Mouse (Mus musculus): ENCODE data around the gene Gsg1l2. TPM values are rescaled to one million over a fixed set of nuclear protein-coding genes. Genes with fewer than 3 reads are reported as not detected.

Gsg1l2 gene
- polyA plus RNA-seq, 1 experiment from 2014 or later = not detected

GRCm38 (mm10) chr11:67829530-67829929, 55.1 kb downstream of the Gsg1l2 start:
- no peak overlapping the region for H3K4me2 ChIP-seq (ENCODE audit: low read depth, low read length)
- no peak overlapping the region for H3K9ac ChIP-seq (ENCODE audit: low read depth, low read length)
- DNase-seq (ENCODE audit: low spot score) (no peak), ATAC-seq (ENCODE audit: low read depth) (no peak)
- H3K36me3 ChIP-seq (ENCODE audit: control insufficient read depth, insufficient read depth, low read length) = no peaks in the 10 kb centered on the region
- WGBS = 67% methylated on average over 6 of the region's 6 CpGs
- H3K4me3 ChIP-seq (ENCODE audit: low read depth, low read length) = no peak overlapping the region
- 0 out of 2 replicates have a peak, but pooled peaks cover 4% of the 10 kb centered on the region for H3K4me1 ChIP-seq (ENCODE audit: control insufficient read depth, insufficient read depth, low read length)
- H3K27me3 ChIP-seq (replicated peaks; ENCODE audit: control insufficient read depth, insufficient read depth, low read length) = no peaks in the 10 kb centered on the region
- H3K27ac ChIP-seq (replicated peaks; ENCODE audit: low read depth, low read length) = no peak overlapping the region
- no peaks in the 10 kb centered on the region for H3K9me3 ChIP-seq (ENCODE audit: control insufficient read depth, low read length)

GRCm38 (mm10) chr11:67831820-67832219, 57.4 kb downstream of the Gsg1l2 start:
- Histone ChIP-seq H3K4me2 (ENCODE audit: low read depth, low read length) (no peak overlapping the region), H3K27ac (replicated peaks; ENCODE audit: low read depth, low read length) (no peak overlapping the region), H3K4me1 (ENCODE audit: control insufficient read depth, insufficient read depth, low read length) (0 out of 2 replicates have a peak, but pooled peaks cover 4% of the 10 kb centered on the region), H3K4me3 (ENCODE audit: low read depth, low read length) (no peak overlapping the region), H3K36me3 (ENCODE audit: control insufficient read depth, insufficient read depth, low read length) (no peaks in the 10 kb centered on the region), H3K27me3 (replicated peaks; ENCODE audit: control insufficient read depth, insufficient read depth, low read length) (no peaks in the 10 kb centered on the region), H3K9me3 (ENCODE audit: control insufficient read depth, low read length) (no peaks in the 10 kb centered on the region), H3K9ac (ENCODE audit: low read depth, low read length) (no peak overlapping the region)
- DNase-seq (ENCODE audit: low spot score) = no peak
- WGBS = 77% methylated on average over 5 of the region's 5 CpGs
- no peak for ATAC-seq (ENCODE audit: low read depth)

- ATAC-seq (ENCODE audit: low read depth) = no peak
Measured at GRCm38 (mm10) chr11:67835408-67836078, 61.1 kb downstream of the Gsg1l2 start.

More at GRCm38 (mm10) chr11:67835408-67836078, 61.1 kb downstream of the Gsg1l2 start:
- H3K27ac ChIP-seq (replicated peaks; ENCODE audit: low read depth, low read length) = no peak overlapping the region
- no peaks in the 10 kb centered on the region for H3K4me1 ChIP-seq (ENCODE audit: control insufficient read depth, insufficient read depth, low read length)
- no peaks in the 10 kb centered on the region for H3K9me3 ChIP-seq (ENCODE audit: control insufficient read depth, low read length)
- no peaks in the 10 kb centered on the region for H3K36me3 ChIP-seq (ENCODE audit: control insufficient read depth, insufficient read depth, low read length)
- no peak overlapping the region for H3K9ac ChIP-seq (ENCODE audit: low read depth, low read length)
- H3K4me3 ChIP-seq (ENCODE audit: low read depth, low read length) = no peak overlapping the region
- 90% methylated on average over 10 of the region's 10 CpGs for WGBS
- H3K4me2 ChIP-seq (ENCODE audit: low read depth, low read length) = no peak overlapping the region
- H3K27me3 ChIP-seq (replicated peaks; ENCODE audit: control insufficient read depth, insufficient read depth, low read length) = no peaks in the 10 kb centered on the region
- DNase-seq (ENCODE audit: low spot score) = no peak

Other genes starting within 250 kb of the Gsg1l2 start
- not detected in 2 replicates for gene Rcvrn, start 79.3 kb upstream of the Gsg1l2 start, polyA plus RNA-seq (2014; fragmentation: Nextera tagmentation; extraction: Ambion mirVana)
- not detected in 2 replicates for gene Glp2r, start 3.5 kb upstream of the Gsg1l2 start, polyA plus RNA-seq (2014; fragmentation: Nextera tagmentation; extraction: Ambion mirVana)
- gene Dhrs7c, start 23.6 kb downstream of the Gsg1l2 start, polyA plus RNA-seq (2014; fragmentation: Nextera tagmentation; extraction: Ambion mirVana) = 16.2 and 23.0 TPM in 2 replicates
- gene Usp43, start 147.5 kb downstream of the Gsg1l2 start, polyA plus RNA-seq (2014; fragmentation: Nextera tagmentation; extraction: Ambion mirVana) = 2.3 and 2.4 TPM in 2 replicates
- 2.9 and 7.2 TPM in 2 replicates for gene Cfap52, start 191.0 kb downstream of the Gsg1l2 start, polyA plus RNA-seq (2014; fragmentation: Nextera tagmentation; extraction: Ambion mirVana)
- 57.5 and 58.9 TPM in 2 replicates for gene Stx8, start 191.6 kb downstream of the Gsg1l2 start, polyA plus RNA-seq (2014; fragmentation: Nextera tagmentation; extraction: Ambion mirVana)

Measured in embryonic facial prominence, embryonic 14.5 days (tissue).